Mouse (Mus musculus) lung, postnatal 0 days (tissue): ENCODE results near the gene Gpank1.

ENCODE experiments used
- CTCF ChIP-seq: IDR thresholded peaks from 2 replicates; pipeline ENCODE4 v1.5.1; 2016; ENCODE audit warnings: antibody characterized with exemption, mild to moderate bottlenecking
- EP300 ChIP-seq: IDR thresholded peaks from 2 replicates; pipeline ENCODE4 v1.6.1; 2016; ENCODE audit warnings: antibody characterized with exemption, mild to moderate bottlenecking, control low read depth

DNA sequence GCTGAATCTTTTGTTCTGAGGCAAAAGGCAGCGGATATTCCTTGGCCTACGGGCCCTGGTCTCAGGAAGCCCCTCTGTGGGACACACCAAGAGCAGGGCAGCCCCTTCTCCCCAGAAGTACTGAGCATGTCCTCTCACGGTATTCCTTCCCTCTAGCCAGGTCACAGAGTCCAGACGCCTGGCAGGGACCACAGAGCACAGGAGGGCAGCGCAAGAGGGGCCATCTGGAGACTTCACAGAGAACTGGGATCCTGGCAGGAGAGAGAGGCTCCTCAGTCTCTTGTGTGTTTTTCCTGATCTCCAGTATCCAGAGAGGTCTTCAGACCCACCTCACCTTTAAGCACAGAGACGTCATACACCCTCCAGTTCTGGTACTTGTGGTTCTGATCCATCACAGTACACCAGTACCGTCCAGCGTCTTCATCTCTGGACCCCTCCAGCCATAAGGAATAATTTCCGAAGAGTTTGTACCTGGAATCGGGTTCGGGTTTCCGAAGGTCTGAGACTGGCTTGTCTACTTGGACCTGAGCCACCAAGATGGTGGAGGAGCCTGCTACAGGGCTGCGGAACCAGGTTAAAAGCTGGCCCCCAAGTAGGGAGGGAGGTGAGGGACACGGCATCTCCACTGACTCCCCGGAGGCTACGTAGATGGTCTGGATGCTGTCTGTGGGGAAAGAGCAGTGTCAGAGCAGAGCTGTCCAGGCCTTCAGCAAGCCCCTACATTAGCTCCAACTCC is 38.2 kb upstream of the Gpank1 start:
- TF ChIP-seq CTCF (no peak), EP300 (no peak)
